Mouse (Mus musculus) left cerebral cortex, postnatal 14 days (tissue): Measurements from ENCODE around the gene Adh7. TPM values are rescaled to one million over a fixed set of nuclear protein-coding genes. Genes with fewer than 3 reads are reported as not detected.

ENCODE experiments used
- DNase-seq, 2 experiments: peaks; one replicate each; pipeline ENCODE4 v3.0.0; 2021 to 2022; ENCODE audit warnings: low spot score in 2 of 2, mixed read lengths in 1 of 2
- intact Hi-C: fragments of 180-260 bp; cut with DNase I; formaldehyde crosslinking; loops from one replicate; pipeline ENCODE4 v1.15.1; 2025
- long read RNA-seq, 2 experiments: library from polyadenylated mRNA; stranded (forward); transcript quantifications; one replicate each; pipeline ENCODE4 v2.0.0; 2021
- total RNA-seq, 2 experiments: library from RNA; stranded (reverse); gene quantifications; 2 replicates each; pipeline ENCODE4 v1.2.3; 2021

Gene Adh7
- under 1 TPM; 0.08 to 0.09 TPM for total RNA-seq
- long read RNA-seq, experiment 1: 0 reads
- long read RNA-seq, experiment 2: 0 reads

DNA sequence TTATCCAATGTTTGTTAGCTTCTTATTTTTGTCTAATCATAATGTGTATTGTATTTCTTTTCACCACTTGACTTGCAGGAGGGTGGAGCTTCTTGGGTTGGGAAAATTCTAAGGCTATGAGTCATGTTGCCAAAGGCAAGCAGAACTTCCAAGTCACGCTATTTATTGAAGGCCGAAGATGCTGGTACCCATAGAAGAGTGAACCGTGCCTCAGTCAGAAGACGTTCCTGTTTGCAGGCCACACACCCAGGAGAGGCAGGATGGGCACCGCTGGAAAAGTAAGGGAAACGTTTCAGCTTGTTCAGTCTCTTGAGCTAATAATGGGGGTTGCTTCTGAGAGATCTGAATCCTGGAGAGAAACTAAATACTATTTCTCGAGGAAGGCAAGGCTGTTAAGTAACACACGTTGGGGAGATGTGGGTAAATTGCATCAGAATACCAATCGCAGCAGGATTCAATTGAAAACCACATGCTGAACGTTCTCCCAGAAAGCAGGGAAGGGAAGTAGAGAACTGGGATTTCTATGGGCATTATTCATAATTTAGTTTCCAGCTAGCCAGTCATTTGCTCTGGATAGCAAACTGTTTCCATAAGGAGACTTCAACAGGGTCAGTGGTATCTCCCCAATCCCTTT lies at the start of gene Adh7:
Adh7 (plus strand) TSS at position 130 of the 634 bp plus-strand sequence.
- DNase-seq: no peak
- intact Hi-C loops: no loop called here

DNA sequence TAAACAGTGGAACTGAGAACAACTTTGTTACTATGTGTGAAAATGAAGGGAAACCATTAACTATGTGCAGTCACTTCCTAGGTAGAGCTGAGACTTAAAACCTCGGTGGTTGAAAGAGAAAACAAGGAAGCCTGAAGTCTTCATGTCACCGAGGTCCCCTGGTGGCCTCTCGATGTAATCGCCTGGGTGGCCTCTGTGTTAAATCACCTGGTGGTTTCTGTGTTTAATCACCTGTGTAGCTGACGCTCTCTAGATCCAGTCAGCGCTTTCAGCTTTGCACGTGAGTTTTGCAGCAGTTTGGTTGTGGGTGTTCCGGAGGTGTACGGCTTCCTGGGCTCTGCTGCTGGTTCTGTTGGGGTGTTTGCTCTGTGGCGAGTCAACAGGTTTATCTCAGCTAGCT lies 44.3 kb upstream of the Adh7 start:
- intact Hi-C loops: no loop called here
- DNase-seq: no peak

DNA sequence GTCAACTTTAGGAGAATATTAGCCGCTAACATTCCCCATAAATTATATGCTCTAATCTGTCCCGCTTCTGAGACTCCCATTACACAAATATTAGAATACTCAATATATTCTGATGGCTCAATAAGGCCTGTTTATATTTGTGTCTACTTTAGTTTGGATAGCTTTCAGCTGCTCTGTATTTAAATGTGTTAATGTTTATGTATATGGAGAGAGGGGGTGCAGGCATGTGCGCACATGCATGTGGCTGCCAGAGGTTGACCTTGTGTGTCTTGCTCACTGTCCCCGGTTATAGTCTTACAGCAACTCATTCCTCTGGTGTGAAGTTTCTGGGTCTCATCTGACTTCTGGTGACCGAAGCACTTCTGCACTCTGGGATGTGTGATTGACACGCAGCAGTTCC lies 42.0 kb upstream of the Adh7 start:
- intact Hi-C loops: no loop called here
- no peak for DNase-seq

DNA sequence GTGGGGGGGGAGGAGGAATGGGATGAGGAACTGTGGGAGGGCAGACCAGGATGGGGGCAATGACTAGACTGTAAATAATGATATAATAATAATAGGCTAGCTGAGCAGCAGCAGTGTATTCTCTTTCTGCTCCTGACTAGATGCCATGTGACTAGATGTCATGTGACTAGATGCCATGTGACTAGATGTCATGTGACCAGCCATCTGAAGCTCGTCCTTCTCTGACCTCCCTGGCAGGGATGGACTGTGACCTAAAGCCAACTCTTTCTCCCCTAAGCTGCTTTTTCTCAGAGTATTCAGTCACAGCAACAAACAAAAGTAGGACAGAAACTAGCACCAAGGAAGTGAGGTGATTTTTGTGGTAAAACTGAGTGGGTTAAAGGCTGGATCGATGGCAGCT lies 35.5 kb upstream of the Adh7 start:
- no peak for DNase-seq
- intact Hi-C loops: no loop called here

DNA sequence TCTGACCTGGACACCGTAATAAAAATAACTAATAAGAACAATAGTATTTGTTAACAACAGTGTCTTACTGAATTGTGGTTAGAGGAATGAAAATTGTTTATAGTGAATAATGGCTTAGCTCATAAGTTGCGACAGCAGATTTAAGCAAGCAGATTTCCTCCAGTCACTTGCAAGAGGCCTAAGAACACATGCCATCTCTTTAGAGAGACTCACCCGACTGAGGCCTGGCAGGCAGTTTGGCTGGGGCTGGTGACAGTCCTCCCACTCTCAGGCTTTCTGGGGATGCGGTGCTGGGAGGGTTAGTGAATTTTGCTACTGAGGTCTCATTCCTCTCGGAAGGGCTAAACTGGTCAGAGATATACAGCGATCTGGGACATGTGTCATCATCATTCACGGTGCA lies 34.2 kb upstream of the Adh7 start:
- intact Hi-C loops: no loop called here
- DNase-seq: no peak

DNA sequence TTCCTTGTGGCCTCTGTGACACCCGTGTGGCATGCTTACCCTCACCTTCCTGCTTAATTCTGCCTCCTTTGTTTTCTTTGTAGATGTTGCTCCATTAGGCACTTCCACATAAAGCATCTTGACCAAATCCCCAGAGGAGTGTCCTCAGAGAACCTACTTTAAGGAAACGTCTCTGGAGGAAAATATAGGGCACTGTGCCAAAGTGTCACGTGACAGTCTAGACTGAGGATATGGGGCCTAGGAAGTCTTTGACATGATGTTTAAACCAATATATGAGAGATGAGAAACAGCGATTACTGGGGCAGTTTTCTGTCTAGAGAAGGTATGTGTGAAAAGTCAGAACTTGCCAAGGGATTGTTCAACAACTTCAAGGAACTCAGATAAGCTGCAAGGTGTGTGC lies 32.3 kb upstream of the Adh7 start:
- DNase-seq: no peak
- intact Hi-C loops: no loop called here

DNA sequence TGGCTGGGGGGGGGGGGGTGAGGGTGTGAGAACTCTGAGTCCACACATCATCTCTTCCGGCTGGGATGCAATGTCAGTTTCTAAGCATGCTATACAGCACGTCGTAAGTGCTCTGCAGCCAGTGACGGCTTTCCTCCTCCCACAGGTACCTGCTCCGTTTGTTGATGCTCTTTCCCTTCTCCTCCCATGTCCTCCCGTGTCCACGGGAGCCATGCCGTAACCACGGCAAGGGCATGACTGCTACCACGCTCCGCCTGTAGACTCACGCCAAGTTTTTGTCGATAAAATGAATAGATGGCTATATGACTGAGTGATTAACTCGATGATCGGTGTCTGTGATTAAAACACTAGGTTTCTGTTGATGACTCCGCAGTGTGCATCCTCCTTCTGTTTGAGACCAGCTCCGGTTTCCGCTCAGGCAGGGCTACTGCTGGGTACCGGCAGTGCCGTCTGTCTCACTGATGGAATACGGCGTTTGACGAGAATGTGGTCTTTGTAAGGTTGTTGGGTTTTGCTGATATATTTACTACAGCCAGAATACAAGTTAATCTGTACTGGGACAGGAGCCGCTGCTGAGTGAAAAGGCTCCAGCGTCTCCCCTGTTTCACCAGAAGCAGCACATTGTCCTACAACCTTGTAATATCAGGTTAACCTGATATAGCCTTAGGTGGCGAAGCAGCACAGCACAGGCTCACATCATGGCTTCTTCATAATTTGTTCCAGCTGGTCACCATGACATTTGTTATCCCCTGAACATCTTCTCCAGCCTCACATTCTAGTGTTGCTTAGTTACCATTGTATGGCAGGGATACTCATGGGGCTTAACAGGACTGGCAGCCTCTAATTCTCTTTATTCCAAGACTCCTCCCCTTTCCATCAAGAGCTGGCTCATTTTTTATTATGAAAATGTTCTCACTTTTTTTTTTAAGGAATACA lies 31.3 kb upstream of the Adh7 start:
- intact Hi-C loops: no loop called here
- DNase-seq: no peak

DNA sequence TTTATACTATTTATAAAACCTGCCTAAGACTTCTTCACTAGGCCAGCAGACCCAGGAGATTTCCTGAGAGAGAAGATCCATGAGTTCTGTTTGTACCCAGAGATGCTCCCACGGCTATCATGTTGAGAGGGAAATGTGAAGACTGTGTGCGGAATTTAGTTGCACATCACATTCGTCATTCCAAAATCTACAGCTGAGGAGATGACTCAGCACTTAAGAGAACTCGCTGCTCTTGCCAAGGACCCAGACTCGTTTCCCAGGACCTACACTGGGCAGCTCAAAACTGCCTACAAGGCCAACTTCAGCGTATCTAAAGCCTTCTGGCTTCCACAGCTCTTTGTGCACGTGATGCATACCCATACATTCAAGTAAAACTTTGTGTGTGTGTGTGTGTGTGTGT lies 25.3 kb upstream of the Adh7 start:
- peak in 1 of 2 experiments; percentile 13 for DNase-seq
- intact Hi-C loops: no loop called here

DNA sequence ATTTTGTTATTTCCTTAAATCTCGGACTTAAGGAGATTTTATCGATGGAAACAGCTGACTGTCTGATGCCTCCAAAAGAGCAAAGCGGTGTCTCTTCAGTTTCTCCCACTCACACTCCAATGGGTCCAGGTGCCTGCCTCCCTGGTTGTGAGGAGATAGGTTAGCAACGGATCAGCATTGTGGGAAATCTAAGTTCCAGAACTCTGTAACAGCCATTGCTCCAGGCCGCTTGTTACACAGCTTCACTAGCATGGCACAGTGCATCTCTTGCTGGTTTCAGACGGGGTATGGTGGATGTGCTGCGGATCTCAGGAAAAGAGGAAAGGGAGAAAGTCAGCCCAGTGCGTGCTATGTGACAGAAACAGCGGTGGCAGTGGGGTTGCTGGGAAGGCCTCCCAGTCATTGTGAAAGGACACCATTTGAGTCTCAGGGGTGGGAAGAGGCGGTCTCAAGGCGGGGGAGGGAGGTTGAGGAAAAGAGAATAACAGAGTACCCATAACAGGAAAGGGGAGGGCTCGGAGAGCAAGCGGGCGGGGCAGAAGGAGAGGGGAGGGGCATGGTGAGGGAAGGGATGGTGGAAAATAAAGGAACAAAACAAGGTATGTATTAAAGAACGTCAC lies 23.8 kb upstream of the Adh7 start, which contains the start of gene 4930579F01Rik:
4930579F01Rik (minus strand) TSS at position 143 of the 620 bp plus-strand sequence.
- intact Hi-C loops: no loop called here
- DNase-seq: no peak

DNA sequence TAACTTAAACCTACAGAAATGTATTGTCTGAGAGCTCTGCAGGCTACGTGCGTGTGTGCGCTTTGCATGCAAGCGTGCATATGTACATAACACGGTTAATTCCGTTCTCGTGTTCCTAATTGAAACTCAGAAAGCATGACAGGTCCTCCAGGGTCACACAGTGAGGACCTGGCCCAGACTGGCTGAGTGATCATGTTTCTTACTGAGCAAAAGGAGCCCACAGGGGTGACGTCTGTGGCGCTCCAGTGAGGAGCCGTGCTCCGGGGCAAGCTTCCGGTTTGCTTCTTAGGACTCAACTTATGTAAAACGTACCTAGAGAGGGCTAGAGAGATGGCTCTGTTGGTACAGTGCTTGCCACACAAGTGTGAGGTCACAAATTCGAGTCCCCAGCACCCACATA lies 20.5 kb upstream of the Adh7 start:
- intact Hi-C loops: no loop called here
- DNase-seq: no peak

DNA sequence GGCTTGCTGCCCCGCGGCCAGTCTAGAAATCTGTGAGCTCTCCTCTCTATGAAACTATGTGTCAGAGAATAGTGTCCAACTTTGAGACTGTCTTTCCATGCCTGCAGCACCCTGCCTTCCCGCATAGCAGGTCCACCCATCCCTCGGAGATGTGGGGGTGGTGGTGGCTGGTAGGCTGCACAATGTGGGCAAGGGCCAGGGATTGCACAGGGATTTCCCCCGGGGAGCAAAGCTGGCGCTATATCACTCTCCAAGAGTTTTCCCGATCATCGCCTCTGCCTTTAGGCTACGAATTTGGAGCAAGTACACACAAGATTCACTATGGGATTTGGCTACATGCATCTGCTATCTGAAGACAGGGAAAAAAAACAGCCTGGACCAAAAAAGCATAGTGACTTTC lies 20.0 kb upstream of the Adh7 start:
- no peak for DNase-seq
- intact Hi-C loops: no loop called here

DNA sequence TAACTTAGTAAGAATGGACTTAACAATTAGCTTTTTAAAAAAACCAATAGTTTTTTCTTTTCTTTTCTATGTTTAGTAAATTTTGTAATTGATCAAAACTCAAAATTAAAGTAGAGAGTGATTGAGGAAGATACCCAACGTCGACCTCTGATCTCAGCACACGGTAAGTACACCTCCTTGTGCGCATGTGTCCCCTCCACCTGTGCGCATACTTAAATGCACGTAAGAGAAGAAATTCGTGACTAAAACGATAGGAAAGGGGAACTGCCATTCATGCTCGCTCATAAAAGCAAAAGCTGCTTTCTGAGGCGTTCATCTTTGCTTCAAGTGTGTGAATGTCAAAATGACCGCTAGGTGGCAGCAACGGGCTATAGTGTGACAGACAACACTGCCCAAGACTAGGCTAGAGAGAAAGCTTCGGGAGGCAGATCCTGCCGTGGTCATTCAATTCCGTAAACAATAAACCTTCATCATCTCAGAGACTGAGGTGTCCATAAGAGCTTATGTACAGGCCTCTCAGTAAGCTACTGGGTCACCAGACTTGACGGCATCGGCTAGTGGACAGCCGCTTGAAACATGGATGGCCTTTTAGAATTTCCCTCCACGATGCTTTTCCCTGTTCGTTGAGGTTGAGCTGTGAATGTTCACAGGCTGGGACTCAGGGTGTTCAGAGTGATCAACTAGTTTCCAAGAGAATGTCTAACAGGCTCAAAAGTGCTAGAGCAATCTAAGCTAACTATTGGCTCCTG lies 19.4 kb upstream of the Adh7 start:
- intact Hi-C loops: loop anchor here (2.0 kb wide), 2 partner anchors 207 to 235 kb away; no protein-coding TSS in a partner anchor
- peak; percentile 92 to 96 for DNase-seq

DNA sequence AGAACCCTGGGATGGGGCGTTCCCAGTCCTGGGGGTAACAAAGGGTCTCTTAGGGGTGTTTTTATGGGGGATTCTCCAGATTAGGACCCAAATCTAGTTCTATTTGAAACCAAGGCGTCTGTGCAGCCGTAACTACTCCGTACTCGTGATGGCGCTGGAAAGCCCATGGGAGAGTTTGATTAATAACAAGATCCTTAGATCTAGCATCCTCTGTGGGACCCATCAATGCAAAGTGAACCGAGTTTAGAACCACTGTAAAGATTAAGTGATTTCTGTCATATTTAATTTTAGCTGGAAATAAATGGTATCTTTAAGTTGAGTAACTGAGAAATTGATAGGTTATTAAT lies 18.9 kb upstream of the Adh7 start:
- DNase-seq: no peak
- intact Hi-C loops: loop anchor here (2.0 kb wide), 2 partner anchors 206 to 234 kb away; no protein-coding TSS in a partner anchor

DNA sequence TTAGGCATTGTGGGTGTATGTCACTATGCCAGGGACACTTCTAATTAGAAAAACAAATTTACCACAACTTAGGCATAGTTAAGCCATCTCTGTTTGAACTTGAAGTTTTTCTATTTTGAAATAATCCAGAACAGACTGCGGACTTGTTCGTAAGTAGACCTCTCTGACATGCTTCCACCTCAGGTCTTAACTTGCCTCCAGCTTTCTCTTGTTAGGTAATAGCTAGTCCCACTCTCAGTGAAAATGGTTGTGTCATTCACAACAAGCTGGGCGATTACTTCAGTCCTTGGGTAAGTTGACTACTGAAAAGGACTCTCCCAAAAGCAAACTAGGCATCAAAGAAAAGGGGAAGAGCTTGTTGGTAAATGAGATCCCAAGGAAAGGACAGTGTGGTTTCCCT lies 8.7 kb upstream of the Adh7 start:
- intact Hi-C loops: no loop called here
- DNase-seq: no peak

DNA sequence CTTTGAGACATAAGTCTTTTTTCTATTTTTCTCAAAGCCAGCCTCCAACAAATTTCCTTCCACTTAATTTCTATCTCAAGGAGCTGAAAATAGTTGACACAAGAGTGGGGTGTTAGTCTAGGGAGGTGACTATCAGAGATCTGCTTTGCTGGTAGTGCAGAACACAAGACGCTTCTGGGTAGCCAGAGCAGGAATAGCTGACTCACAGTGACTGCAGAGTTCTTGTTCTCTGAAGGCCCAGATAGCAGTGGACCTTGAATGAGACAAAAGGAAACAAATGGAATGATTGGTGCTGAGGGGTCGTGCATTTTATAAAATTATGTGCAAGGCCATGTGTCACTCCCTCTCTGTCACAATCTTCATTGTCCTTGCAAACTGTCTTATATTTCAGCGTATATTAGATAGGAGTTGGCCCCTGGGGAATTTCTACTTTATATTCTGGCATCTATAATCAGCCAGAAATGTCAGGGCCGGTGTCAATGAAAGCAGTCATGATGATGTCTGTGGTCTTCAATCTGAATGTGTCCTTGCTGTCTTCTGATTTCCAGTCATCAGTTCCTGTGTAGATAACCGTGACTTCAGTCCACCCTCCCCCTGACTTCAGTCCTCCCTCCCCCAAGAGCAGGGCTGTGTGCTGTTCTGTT lies 7.0 kb upstream of the Adh7 start:
- intact Hi-C loops: no loop called here
- no peak for DNase-seq

DNA sequence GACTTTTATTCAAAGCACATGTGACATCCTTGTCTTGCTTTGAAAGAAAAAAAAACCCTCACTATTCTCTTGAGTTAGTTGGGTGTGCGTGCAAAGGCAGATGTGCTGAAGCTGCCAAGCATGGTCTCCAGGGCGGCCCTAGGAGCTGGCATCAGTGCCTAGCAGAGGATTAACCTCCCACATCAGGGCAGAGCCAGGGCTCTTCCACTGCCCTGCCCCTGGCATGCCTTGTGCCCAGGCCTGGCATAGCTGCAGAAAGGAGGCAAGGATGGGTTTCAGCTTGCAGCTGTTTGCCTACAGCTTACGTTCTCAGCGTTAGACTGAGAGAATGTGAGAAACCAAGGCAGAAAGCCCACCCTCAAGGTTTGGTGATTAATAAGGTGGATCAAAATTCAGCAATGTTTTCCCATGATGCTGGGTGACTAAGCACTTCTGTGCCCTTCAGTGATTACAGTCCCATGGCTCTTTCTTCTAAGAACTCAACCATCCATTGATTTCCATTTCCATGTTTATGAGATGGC lies 5.1 kb upstream of the Adh7 start:
- no peak for DNase-seq
- intact Hi-C loops: no loop called here

DNA sequence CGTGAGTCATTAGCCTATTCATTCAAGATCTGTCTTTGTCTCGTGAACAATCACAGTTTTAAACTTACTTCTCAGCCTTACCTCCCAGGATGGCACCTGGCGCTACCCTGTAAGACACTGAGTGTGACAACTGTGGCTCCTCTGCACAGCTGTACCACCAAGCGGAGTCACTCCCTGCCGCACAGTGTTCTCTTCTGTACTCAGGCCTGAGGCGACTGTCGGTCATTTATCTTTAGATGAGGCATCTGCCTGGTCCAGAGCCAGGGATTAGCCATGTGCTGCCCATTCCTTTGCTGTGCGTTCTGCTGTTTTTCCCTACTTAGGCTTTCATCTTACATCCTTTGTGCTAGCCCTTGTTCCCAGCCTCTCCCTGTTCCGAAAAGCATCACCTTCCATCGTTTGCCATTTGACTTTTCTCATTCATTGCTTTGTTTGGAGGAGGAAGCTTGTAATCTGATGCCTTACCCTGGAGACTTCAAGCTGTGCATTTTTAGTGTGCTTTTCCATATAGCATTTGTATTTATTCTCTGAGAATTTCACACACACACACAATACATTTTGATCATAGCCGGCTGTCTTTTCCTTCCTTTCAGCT lies 2.1 kb upstream of the Adh7 start:
- no peak for DNase-seq
- intact Hi-C loops: no loop called here

DNA sequence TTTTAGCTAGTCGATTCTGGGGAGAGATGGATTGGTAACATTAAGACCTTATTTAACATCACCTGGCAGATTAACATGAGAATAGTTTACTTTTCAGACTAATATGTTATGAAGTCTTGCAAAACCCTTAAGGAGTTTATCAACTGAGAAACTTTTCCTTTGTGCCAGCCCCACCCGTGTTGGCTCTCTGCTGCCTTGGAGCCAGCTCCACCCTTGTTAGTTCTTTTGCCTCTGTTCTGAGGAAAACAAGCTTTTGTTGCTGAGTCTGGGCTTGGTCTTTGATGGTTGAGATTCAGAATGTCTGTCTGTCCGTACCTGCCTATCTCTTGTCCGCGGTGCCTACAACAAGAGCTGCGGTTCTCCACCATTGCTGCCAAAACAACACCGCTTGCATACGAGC lies 1.5 kb upstream of the Adh7 start:
- DNase-seq: no peak
- intact Hi-C loops: no loop called here

DNA sequence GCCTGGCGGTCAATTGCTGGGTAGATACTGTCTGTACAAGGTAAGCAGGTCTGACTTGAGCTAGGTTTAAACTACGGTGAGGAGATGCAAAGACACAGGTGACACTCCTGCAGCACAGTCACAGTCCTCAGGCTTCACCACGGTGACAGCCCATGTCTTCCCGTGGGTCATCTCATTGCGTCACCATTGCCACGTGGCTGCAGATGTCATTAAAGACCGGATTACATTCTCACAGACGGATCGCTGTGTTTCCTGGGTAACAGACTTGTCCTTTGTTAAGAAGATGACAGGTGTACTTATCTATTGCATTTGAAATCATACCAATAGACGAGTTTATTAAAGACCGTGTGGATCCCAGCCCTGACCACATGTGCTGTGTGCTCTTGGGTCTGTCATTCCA lies 3.6 kb downstream of the Adh7 start:
- intact Hi-C loops: loop anchor here (5.0 kb wide), 1 partner anchor 186 kb away; no protein-coding TSS in a partner anchor
- no peak for DNase-seq
